Mouse (Mus musculus) liver, adult 10 weeks (tissue): Measurements from ENCODE around the gene Gm13941. TPM values are rescaled to one million over a fixed set of nuclear protein-coding genes. Genes with fewer than 3 reads are reported as not detected.

ENCODE experiments used
- polyA plus RNA-seq: library from polyadenylated mRNA; stranded (reverse); fragments of 350-450 nt; fragmentation: Illumina TruSeq; extraction: RNeasy Lipid Tissue Mini Kit (QIAGEN cat#74804); gene quantifications from one replicate; pipeline ENCODE4 v1.2.3, GENCODE M21; 2014; ENCODE audit warnings: low read depth, low replicate concordance

Gm13941 gene
- not detected for polyA plus RNA-seq

DNA sequence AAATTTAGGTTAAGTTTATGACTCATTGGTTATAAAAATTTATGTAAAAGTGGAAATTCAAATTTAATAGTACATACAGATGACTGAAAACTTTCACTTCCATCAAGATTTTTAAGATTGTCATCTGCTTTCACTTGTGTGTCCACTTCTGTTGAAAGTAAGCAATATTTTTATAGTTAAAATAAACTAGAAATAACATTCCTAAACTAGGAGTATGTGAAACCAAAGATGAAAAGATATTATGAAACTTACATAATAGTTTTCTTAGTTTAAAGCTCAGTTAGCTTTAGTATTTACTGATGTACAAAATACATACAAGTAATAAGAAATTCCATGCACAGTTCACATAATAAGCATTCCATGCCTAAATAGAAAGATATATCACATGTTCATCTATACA is at the start of gene Gm13941:
Gm13941 (minus strand) TSS at position 101 of the 400 bp plus-strand sequence.

DNA sequence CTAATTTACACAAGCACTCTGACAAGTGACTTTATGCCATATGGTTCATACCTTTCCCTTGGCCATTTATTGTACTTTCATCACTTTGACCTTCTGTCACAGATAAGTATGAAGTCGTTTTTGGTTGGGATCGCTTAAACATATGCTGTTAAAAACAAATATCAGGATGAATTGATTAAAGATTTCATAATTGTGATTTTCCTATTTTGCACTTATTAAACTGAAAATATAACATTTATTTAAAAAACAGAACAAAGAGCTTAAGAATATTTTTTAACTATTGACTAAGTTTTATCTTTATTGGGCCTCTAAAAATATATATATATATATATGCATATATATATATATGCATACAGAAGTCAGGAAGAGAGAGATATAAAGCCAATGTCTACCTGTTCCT is 47.1 kb upstream of the Gm13941 start, which contains the start of gene Gm15130:
Gm15130 (minus strand) TSS at position 101 of the 400 bp plus-strand sequence.

Other genes with a start within 250 kb of the Gm13941 start
- gene Ano3, start 155.1 kb downstream of the Gm13941 start, polyA plus RNA-seq: not detected
- gene Gm15130, start 47.0 kb upstream of the Gm13941 start, polyA plus RNA-seq: not detected
- not detected for gene 4930430A15Rik, start 123.6 kb upstream of the Gm13941 start, polyA plus RNA-seq
- gene Olfr1275, start 129.3 kb upstream of the Gm13941 start, polyA plus RNA-seq: not detected
- not detected for gene Olfr1276, start 148.5 kb upstream of the Gm13941 start, polyA plus RNA-seq
- gene Olfr1277, start 168.1 kb upstream of the Gm13941 start, polyA plus RNA-seq: not detected
- not detected for gene Olfr1278, start 184.2 kb upstream of the Gm13941 start, polyA plus RNA-seq
- gene Olfr1279, start 194.7 kb upstream of the Gm13941 start, polyA plus RNA-seq: not detected
- gene Olfr1280, start 208.0 kb upstream of the Gm13941 start, polyA plus RNA-seq: not detected
- gene Olfr1281, start 220.5 kb upstream of the Gm13941 start, polyA plus RNA-seq: not detected
- gene Olfr1282, start 230.1 kb upstream of the Gm13941 start, polyA plus RNA-seq: not detected